Mouse (Mus musculus): ENCODE results near the gene Tns4.
A peak's percentile ranks its signal among the peaks of the same experiment; 100 is the strongest.

The Tns4 gene

DNA sequence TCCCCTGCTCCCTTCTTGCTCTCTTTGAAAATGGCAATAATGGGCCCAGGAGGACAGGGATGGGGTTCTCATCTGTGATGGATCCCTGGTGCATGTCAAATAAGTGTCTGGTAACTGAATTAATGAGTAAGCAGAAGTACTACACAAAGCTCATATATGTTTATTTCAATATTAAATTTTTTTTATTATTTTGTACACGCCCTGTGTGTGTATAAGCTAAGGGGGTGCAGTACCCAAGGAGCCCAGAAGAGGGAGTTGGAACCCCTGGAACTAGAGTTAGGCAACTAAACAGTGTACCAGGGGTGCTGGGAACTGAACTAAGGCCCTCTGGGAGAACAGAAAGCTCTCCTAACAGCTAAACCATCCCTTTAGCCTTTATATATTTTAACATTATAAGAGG is 29.3 kb upstream of the Tns4 start:
- DNase-seq (ENCODE audit: low spot score in 2 of 2): no peak

GRCm38 (mm10) chr11:99117907-99118306 is 28.8 kb upstream of the Tns4 start:
- DNase-seq (ENCODE audit: low spot score in 2 of 2): no peak

DNA sequence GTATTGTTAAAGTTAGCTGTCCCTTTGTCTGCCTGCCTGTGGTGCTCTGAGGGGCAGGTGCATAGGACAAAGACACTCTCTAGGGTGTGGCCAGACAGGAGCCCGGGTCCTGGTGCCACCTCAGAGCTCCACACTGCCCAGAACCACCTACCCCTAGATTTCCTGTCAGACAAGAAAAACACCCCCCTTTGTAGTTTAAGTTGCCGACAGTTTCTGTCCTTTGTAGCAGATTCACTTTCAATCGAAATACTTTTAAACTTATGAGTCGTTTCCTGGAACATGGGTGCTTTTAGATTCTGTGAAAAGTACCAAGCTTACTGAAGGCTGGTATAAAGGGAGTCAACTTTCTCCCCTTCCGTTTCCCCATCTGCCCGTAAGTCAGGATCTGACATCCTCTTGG is 26.8 kb upstream of the Tns4 start:
- no peak for DNase-seq (ENCODE audit: low spot score in 2 of 2)

DNA sequence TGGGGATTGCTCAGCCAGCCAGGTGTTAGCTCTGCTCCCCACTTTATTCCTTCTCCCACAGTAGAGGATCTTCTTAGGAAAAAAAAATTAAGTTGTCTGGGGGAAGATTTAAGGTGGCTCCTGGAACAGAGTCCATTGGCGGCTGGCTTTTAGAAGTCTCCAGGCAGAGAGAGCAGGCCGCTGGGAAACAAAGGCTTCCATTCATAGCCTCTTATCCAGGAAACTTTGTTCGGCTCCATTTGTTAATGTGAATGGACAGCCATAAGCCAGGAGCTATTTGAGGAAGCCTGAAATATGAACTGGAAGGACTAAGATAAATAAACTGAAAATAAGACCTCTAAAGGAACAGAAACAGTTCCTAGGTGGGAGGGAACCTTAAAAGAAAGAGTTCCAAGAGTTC is 24.0 kb upstream of the Tns4 start:
- DNase-seq (ENCODE audit: low spot score in 2 of 2): no peak

DNA sequence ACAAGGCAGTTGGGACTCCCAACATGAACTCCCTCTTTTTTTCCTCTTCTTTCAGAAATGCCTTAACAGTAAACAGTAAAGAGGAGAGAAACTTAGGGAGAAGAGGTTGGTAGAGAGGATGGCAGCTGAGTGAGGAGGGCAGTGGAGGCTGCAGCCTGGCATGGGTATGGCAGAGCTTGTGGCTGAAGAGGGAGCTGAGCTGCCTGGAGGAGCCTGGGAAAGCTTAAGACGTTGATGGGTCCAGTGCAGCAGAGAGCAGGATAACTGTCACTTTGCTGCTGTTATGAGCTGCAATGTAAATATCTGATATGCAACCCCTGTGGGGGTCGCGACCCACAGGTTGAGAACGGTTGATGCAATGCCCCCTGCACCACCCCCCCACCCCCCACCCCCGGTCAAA is 23.6 kb upstream of the Tns4 start:
- no peak for DNase-seq (ENCODE audit: low spot score in 2 of 2)

DNA sequence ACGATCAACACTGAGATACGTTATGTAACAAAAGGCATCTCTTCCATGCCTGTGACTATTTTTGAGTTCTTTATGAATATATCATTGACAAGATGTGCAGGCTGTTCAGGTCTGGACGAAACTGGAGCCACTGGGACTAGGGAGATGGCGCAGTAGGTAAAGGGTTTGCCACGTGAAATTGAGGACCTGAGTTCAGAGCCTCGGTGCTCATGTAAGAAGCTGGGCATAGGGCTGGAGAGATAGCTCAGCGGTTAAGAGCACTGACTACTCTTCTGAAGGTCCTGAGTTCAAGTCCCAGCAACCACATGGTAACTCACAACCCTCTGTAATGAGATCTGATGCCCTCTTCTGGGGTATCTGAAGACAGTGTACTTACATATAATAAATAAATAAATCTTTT is 22.5 kb upstream of the Tns4 start:
- DNase-seq (ENCODE audit: low spot score in 2 of 2): no peak

- DNase-seq (ENCODE audit: low spot score in 2 of 2): peak; percentile 84 to 87
These were observed 22.0 kb upstream of the Tns4 start for GRCm38 (mm10) chr11:99111155-99111554.

GRCm38 (mm10) chr11:99110370-99111110 is 21.4 kb upstream of the Tns4 start:
- DNase-seq (ENCODE audit: low spot score in 2 of 2): no peak

DNA sequence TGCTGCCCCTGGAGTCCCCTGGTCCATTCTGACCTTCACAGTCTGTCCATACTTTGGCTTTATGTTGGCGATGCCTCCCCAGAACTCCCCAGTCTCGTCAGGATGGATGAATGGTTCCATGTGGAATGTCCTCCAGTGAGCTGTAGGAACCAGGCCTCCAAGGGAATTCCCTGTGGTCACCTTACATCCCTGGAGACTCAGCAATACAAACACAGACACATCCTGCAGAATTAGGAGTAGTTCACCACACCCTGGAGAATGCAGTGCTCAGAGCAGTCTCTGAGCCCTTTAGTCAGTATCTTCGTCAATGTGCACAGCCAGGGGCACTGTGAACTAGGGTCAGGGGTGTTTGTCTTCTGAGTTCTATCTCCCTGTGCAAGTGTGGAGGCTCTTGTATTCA is 19.2 kb upstream of the Tns4 start:
- DNase-seq (ENCODE audit: low spot score in 2 of 2): no peak

DNA sequence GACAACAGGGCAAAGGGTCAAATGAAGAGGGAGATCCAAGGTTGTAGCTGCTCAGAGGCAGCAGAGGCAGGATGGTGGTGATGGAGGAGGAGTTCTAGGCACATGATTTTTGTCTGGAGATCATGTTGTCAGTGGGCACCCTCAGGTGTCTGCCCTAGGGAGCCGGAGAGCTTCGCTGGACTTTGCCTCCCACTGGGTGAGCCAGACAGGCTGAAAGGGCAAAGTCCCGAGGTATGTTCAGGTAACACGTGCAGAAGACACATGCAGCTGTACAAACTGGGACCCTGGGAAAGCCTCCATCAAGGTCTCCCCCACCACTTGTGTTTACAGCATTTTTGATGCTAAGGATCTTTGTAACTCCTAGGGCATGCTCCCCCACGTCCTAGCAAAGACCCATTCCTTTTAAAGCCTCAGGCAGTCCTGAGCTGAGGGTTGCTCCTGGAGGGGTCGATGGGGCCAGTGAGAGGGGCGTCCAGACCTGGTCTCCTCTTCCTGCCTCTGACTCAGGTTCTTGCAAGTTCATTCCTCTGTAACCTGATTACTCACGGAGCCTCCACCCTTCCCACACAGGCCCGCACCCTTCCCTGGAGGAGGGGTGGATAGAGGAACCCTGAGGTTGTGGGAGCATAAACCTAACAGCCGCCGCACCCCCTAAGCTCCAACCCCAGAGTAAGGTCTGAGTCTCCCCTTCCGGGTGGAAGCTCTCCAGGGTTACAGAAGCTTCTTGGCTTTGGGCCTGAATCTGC is 17.0 kb upstream of the Tns4 start:
- no peak for DNase-seq (ENCODE audit: low spot score in 2 of 2)

GRCm38 (mm10) chr11:99104609-99105410 is 15.7 kb upstream of the Tns4 start:
- no peak for DNase-seq (ENCODE audit: low spot score in 2 of 2)

DNA sequence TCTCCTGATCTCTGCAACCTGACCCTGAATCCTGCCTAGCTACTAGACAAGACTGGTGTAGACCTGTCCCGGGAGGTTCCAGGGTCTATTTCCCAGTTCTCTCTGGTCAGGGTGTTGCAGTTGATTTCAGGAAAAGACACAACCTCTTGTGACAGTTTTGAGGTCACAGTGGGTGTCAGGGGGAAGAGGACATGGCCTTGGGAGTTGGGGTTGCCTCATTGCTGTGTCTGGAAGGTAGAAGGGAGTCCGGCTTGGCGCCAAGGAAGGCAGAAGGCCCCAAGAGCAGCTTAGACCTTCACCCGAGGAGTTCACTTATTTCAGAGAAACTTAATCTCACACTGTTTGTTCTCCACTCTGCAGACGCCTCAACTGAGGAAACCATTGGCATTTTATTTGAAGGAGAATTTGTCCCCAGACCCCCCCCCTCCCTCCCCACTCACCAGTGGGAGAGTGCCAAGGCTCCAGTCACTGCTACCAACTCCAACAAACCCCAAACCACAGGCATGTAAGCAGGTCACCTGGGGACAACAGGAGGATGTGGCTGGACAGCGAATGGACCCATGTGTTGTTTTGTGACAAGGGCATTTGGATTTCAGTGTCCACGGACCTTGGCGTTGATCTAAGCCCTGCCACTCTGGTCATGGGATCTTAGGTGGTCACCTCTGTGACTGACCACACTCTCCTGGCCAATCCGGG is 13.6 kb upstream of the Tns4 start:
- no peak for DNase-seq (ENCODE audit: low spot score in 2 of 2)

GRCm38 (mm10) chr11:99101693-99102092 is 12.6 kb upstream of the Tns4 start:
- DNase-seq (ENCODE audit: low spot score in 2 of 2): no peak

- no peak for DNase-seq (ENCODE audit: low spot score in 2 of 2)
These were observed 11.1 kb upstream of the Tns4 start for GRCm38 (mm10) chr11:99100215-99100614.

- no peak for DNase-seq (ENCODE audit: low spot score in 2 of 2)
These were observed 10.4 kb upstream of the Tns4 start for GRCm38 (mm10) chr11:99099516-99099915.

DNA sequence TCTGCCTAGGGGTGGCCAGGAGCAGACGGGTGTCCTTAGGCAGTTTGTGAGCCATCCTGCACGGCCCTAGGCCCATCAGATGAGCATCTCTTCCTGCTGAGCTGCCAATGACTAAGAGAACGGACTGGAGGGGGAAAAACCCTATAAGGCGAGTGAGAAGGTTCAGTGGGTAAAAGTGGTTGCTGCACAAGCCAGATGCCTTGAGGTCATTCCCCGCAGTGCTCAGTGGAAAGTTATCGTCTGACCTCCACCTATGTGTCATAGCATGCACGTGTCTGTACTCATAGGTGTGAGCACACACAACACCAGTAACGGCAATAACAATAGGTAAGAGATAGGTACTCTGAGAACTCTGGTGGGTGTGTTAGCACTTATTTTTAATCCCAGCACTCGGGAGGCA is 9.8 kb upstream of the Tns4 start:
- no peak for DNase-seq (ENCODE audit: low spot score in 2 of 2)

GRCm38 (mm10) chr11:99096996-99097774 is 8.1 kb upstream of the Tns4 start:
- DNase-seq (ENCODE audit: low spot score in 2 of 2): peak in 1 of 2 experiments; percentile 52

DNA sequence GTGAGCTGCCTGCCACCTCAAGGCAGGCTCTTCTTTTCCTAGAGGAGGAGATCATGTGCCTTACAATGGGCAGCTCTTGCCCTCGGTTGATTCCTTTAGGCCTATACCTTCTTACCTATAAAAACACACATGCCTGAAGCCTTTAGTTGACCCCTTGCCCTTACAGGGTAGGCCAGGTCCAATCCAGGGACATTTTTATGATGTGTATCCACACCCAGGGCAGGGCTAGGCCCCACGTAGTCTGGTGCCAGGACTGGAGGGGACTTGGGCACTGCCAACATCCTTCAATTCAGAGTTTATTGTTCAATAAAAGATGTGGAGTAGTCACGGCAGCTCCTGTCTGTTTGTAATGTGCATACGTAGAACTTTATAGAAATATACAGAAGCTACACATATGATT is 7.3 kb upstream of the Tns4 start:
- DNase-seq (ENCODE audit: low spot score in 2 of 2): no peak

GRCm38 (mm10) chr11:99095759-99096158 is 6.7 kb upstream of the Tns4 start:
- no peak for DNase-seq (ENCODE audit: low spot score in 2 of 2)

- DNase-seq (ENCODE audit: low spot score in 2 of 2): no peak
These were observed 6.0 kb upstream of the Tns4 start for GRCm38 (mm10) chr11:99094911-99095676.

Measured in right cerebral cortex, postnatal 10 days (tissue).